Mouse (Mus musculus) MEL (cell line): ENCODE data around the gene Kirrel2. TPM values are rescaled to one million over a fixed set of nuclear protein-coding genes. Genes with fewer than 3 reads are reported as not detected.

Source experiments
- DNase-seq: peaks from one replicate; pipeline ENCODE4 v3.0.0; 2011; ENCODE audit warnings: low read depth, low spot score
- H3K27ac ChIP-seq: 2 replicates; pipeline ENCODE4 v1.5.1; 2012; ENCODE audit warnings: low read depth, mild to moderate bottlenecking, control low read depth, low read length, moderate library complexity; ENCODE audit not compliant: control insufficient read depth
- H3K27me3 ChIP-seq, 2 experiments: fragments of 150-350 bp in 1 of 2; sonication (generic) in 1 of 2; 2 replicates each; pipeline ENCODE4 v1.6.1; 2012; ENCODE audit warnings: low read length in 2 of 2, mild to moderate bottlenecking in 2 of 2, improper control_type of control experiment in 1 of 2, moderate library complexity in 1 of 2; ENCODE audit not compliant: insufficient read depth in 2 of 2, control insufficient read depth in 1 of 2
- H3K36me3 ChIP-seq, 2 experiments: 2 replicates each; pipeline ENCODE4 v1.6.1; 2012 to 2014; ENCODE audit warnings: low read length in 2 of 2, improper control_type of control experiment in 1 of 2, inconsistent platforms in 1 of 2, mild to moderate bottlenecking in 1 of 2; ENCODE audit not compliant: insufficient read depth in 2 of 2, control insufficient read depth in 1 of 2
- H3K4me1 ChIP-seq, 2 experiments: fragments of 150-350 bp in 1 of 2; sonication (generic) in 1 of 2; 2 replicates each; pipeline ENCODE4 v1.6.1; 2012; ENCODE audit warnings: low read length in 2 of 2, improper control_type of control experiment in 1 of 2, mild to moderate bottlenecking in 1 of 2; ENCODE audit not compliant: insufficient read depth in 2 of 2, control insufficient read depth in 1 of 2
- H3K4me3 ChIP-seq, 2 experiments: fragments of 150-350 bp in 1 of 2; sonication (generic) in 1 of 2; 2 replicates each; pipeline ENCODE4 v1.5.1; 2012; ENCODE audit warnings: low read depth in 2 of 2, low read length in 2 of 2, mild to moderate bottlenecking in 2 of 2, moderate library complexity in 2 of 2, control low read depth in 1 of 2, improper control_type of control experiment in 1 of 2; ENCODE audit not compliant: control insufficient read depth in 1 of 2, insufficient read depth in 1 of 2
- H3K79me2 ChIP-seq: 2 replicates; pipeline ENCODE4 v1.6.1; 2012; ENCODE audit warnings: mild to moderate bottlenecking, low read length, moderate library complexity; ENCODE audit not compliant: control insufficient read depth, poor library complexity, insufficient read depth
- H3K9ac ChIP-seq: 2 replicates; pipeline ENCODE4 v1.6.1; 2012; ENCODE audit warnings: low read depth, mild to moderate bottlenecking, control low read depth, low read length, moderate library complexity; ENCODE audit not compliant: control insufficient read depth, poor library complexity, severe bottlenecking
- H3K9me3 ChIP-seq: fragments of 150-350 bp; sonication (generic); replicated peaks from 2 replicates; pipeline ENCODE4 v1.6.1; 2012; ENCODE audit warnings: mild to moderate bottlenecking, low read length, improper control_type of control experiment, moderate library complexity; ENCODE audit not compliant: insufficient read depth
- CHD1 ChIP-seq: IDR thresholded peaks from 2 replicates; pipeline ENCODE4 v1.6.1; 2012; ENCODE audit warnings: low read depth, mild to moderate bottlenecking, inconsistent platforms, low read length, improper control_type of control experiment
- CHD2 ChIP-seq: IDR thresholded peaks from 2 replicates; pipeline ENCODE4 v1.6.1; 2011; ENCODE audit warnings: low read length, improper control_type of control experiment
- CTCF ChIP-seq, 3 experiments: IDR thresholded peaks in 2 of 3; conservative IDR thresholded peaks in 1 of 3; 2 replicates each; pipeline ENCODE4 v1.5.1; 2011 to 2012; ENCODE audit warnings: low read length in 3 of 3, low read depth in 2 of 3, mild to moderate bottlenecking in 2 of 3, improper control_type of control experiment in 1 of 3, inconsistent platforms in 1 of 3, mixed read lengths in 1 of 3, moderate library complexity in 1 of 3; ENCODE audit not compliant: control insufficient read depth in 1 of 3, insufficient read depth in 1 of 3, poor library complexity in 1 of 3, severe bottlenecking in 1 of 3
- ELF1 ChIP-seq: IDR thresholded peaks from 2 replicates; pipeline ENCODE4 v1.6.1; 2014; ENCODE audit warnings: low read depth, mild to moderate bottlenecking, inconsistent platforms, low read length, improper control_type of control experiment, moderate library complexity
- EP300 ChIP-seq, 2 experiments: IDR thresholded peaks; 2 replicates each; pipeline ENCODE4 v1.6.1; 2011; ENCODE audit warnings: improper control_type of control experiment in 2 of 2, low read length in 2 of 2, low read depth in 1 of 2, mild to moderate bottlenecking in 1 of 2
- ETS1 ChIP-seq: IDR thresholded peaks from 2 replicates; pipeline ENCODE4 v1.6.1; 2012; ENCODE audit warnings: low read depth, mild to moderate bottlenecking, inconsistent platforms, low read length, improper control_type of control experiment, moderate library complexity
- GABPA ChIP-seq: IDR thresholded peaks from 2 replicates; pipeline ENCODE4 v1.6.1; 2012; ENCODE audit warnings: low read depth, mild to moderate bottlenecking, inconsistent platforms, low read length, improper control_type of control experiment, moderate library complexity
- HCFC1 ChIP-seq: IDR thresholded peaks from 2 replicates; pipeline ENCODE4 v1.6.1; 2012; ENCODE audit warnings: low read depth, mild to moderate bottlenecking, inconsistent platforms, low read length, improper control_type of control experiment, moderate library complexity
- JUND ChIP-seq: IDR thresholded peaks from 2 replicates; pipeline ENCODE4 v1.6.1; 2011; ENCODE audit warnings: low read depth, mild to moderate bottlenecking, improper control_type of control experiment, low read length
- MAX ChIP-seq: IDR thresholded peaks from 2 replicates; pipeline ENCODE4 v1.6.1; 2011; ENCODE audit warnings: low read length, improper control_type of control experiment
- MEF2A ChIP-seq: IDR thresholded peaks from 2 replicates; pipeline ENCODE4 v1.6.1; 2014; ENCODE audit warnings: low read depth, mild to moderate bottlenecking, inconsistent platforms, low read length, improper control_type of control experiment; ENCODE audit not compliant: poor library complexity, insufficient replicate concordance, severe bottlenecking; ENCODE audit errors: extremely low read depth
- MXI1 ChIP-seq: IDR thresholded peaks from 2 replicates; pipeline ENCODE4 v1.6.1; 2011; ENCODE audit warnings: mild to moderate bottlenecking, low read depth, low read length, improper control_type of control experiment
- MYB ChIP-seq: IDR thresholded peaks from 2 replicates; pipeline ENCODE4 v1.6.1; 2011; ENCODE audit warnings: mild to moderate bottlenecking, low read depth, low read length, improper control_type of control experiment
- MYC ChIP-seq: IDR thresholded peaks from 2 replicates; pipeline ENCODE4 v1.6.1; 2011; ENCODE audit warnings: low read depth, mild to moderate bottlenecking, low read length, improper control_type of control experiment, moderate library complexity
- NRF1 ChIP-seq: IDR thresholded peaks from 2 replicates; pipeline ENCODE4 v1.6.1; 2014; ENCODE audit warnings: low read depth, mild to moderate bottlenecking, inconsistent platforms, low read length, improper control_type of control experiment, moderate library complexity; ENCODE audit not compliant: poor library complexity, insufficient read depth, severe bottlenecking
- POLR2A ChIP-seq, 2 experiments: IDR thresholded peaks; 2 replicates each; pipeline ENCODE4 v1.6.1; 2011 to 2012; ENCODE audit warnings: low read length in 2 of 2, mild to moderate bottlenecking in 2 of 2, control low read depth in 1 of 2, improper control_type of control experiment in 1 of 2, low read depth in 1 of 2, moderate library complexity in 1 of 2; ENCODE audit not compliant: control insufficient read depth in 1 of 2, insufficient read depth in 1 of 2, poor library complexity in 1 of 2
- POLR2AphosphoS5 ChIP-seq: IDR thresholded peaks from 2 replicates; pipeline ENCODE4 v1.6.1; 2012; ENCODE audit warnings: low read depth, borderline replicate concordance, mild to moderate bottlenecking, inconsistent platforms, low read length, moderate library complexity, mixed read lengths
- RAD21 ChIP-seq: IDR thresholded peaks from 2 replicates; pipeline ENCODE4 v1.6.1; 2011; ENCODE audit warnings: mild to moderate bottlenecking, low read depth, low read length, improper control_type of control experiment
- RCOR1 ChIP-seq: IDR thresholded peaks from 2 replicates; pipeline ENCODE4 v1.6.1; 2012; ENCODE audit warnings: low read depth, mild to moderate bottlenecking, inconsistent platforms, low read length, improper control_type of control experiment
- TAL1 ChIP-seq: IDR thresholded peaks from 2 replicates; pipeline ENCODE4 v1.6.1; 2012; ENCODE audit warnings: mild to moderate bottlenecking, inconsistent platforms, low read length, moderate library complexity, mixed read lengths
- TBP ChIP-seq: IDR thresholded peaks from 2 replicates; pipeline ENCODE4 v1.8.0; 2011; ENCODE audit warnings: low read depth, low read length, improper control_type of control experiment
- TCF12 ChIP-seq: IDR thresholded peaks from 2 replicates; pipeline ENCODE4 v1.6.1; 2014; ENCODE audit warnings: low read depth, mild to moderate bottlenecking, inconsistent platforms, low read length, improper control_type of control experiment, moderate library complexity
- USF2 ChIP-seq, 2 experiments: IDR thresholded peaks; 2 replicates each; pipeline ENCODE4 v1.6.1; 2011 to 2012; ENCODE audit warnings: improper control_type of control experiment in 2 of 2, low read length in 2 of 2, borderline replicate concordance in 1 of 2, inconsistent platforms in 1 of 2, low read depth in 1 of 2, mild to moderate bottlenecking in 1 of 2; ENCODE audit not compliant: insufficient read depth in 1 of 2
- ZC3H11A ChIP-seq: IDR thresholded peaks from 2 replicates; pipeline ENCODE4 v1.6.1; 2012; ENCODE audit warnings: low read depth, mild to moderate bottlenecking, inconsistent platforms, low read length, improper control_type of control experiment
- ZKSCAN1 ChIP-seq: IDR thresholded peaks from 2 replicates; pipeline ENCODE4 v1.6.1; 2012; ENCODE audit warnings: low read depth, mild to moderate bottlenecking, inconsistent platforms, low read length, improper control_type of control experiment, moderate library complexity
- ZNF384 ChIP-seq: IDR thresholded peaks from 2 replicates; pipeline ENCODE4 v1.6.1; 2012; ENCODE audit warnings: low read depth, mild to moderate bottlenecking, inconsistent platforms, low read length, improper control_type of control experiment
- polyA plus RNA-seq, 2 experiments: library from polyadenylated mRNA; stranded (reverse) in 1 of 2; unstranded in 1 of 2; fragments of >175 nt in 1 of 2; fragments of >200 nt in 1 of 2; gene quantifications; 2 replicates each; pipeline versions ENCODE4 v1.2.1 to v1.2.4; 2012; ENCODE audit warnings: low replicate concordance in 2 of 2, low read depth in 1 of 2; ENCODE audit not compliant: insufficient read length in 2 of 2, insufficient read depth in 1 of 2, missing spikeins in 1 of 2
- total RNA-seq: library from RNA; depleted of rRNA; stranded (reverse); fragments of 300-350 nt; gene quantifications from 2 replicates; pipeline ENCODE4 v1.2.3, GENCODE M21; 2012

The Kirrel2 gene
- total and polyA plus RNA-seq, 3 experiments = not detected

DNA sequence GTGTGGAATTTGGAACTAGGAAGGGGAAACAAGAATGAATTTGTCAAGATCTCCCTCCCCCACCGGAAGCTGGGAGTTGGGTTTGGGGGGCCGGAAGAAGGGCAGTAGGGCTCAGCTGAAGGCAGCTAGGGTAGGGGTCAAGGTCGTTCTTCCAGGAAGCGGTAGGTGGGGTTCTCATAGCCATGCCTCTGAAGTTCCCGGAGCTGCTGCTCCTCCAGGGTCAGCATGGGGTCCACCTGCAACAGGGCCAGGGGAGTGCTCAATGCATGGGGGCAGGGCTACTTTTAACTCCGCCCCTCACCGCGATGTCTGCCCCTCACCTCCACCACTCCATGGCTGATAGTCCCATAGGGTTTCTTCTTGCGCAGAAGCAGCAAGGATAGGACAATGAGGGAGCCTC, 22.3 kb downstream of the Kirrel2 start:
- TF ChIP-seq CHD2 (no peak), ZC3H11A (no peak), MYC (no peak), MEF2A (no peak), TCF12 (no peak)
- Histone ChIP-seq H3K9ac (no peak overlapping the region), H3K79me2 (no peaks in the 10 kb centered on the region), H3K27me3 (no peaks in the 10 kb centered on the region), H3K4me3 (no peak overlapping the region), H3K4me1 (no peaks in the 10 kb centered on the region), H3K27ac (no peak overlapping the region), H3K9me3 (no peaks in the 10 kb centered on the region), H3K36me3 (no peaks in the 10 kb centered on the region)
- DNase-seq = no peak

DNA sequence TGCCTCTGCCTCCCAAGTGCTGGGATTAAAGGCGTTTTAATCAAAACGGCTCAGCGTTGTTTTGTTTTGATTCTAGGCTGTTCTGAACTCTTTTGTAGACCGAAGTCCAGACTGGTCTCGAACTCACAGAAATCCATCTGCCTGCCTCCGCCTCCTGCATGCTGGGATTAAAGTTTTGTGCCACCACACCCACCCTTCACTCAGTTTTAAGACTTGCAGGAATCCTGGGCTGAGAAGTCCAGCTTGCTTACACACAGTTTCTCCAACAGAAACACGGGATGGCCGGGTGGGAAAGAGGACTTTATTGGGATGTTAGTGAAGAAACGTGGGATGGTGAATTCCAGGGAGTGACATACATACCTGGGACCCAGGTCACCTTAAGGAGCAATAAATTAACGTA, 22.8 kb downstream of the Kirrel2 start:
- Histone ChIP-seq H3K4me3 (no peak overlapping the region), H3K27me3 (no peaks in the 10 kb centered on the region), H3K27ac (no peak overlapping the region), H3K9ac (no peak overlapping the region), H3K79me2 (no peaks in the 10 kb centered on the region), H3K4me1 (no peaks in the 10 kb centered on the region), H3K9me3 (no peaks in the 10 kb centered on the region), H3K36me3 (no peaks in the 10 kb centered on the region)
- DNase-seq = no peak
- no peak for TF ChIP-seq GABPA
- TF ChIP-seq POLR2AphosphoS5 = no peak
- no peak for TF ChIP-seq RCOR1
- TF ChIP-seq MYB = no peak
- TF ChIP-seq POLR2A (IDR thresholded peaks at IDR 0.05; ENCODE audit: control insufficient read depth in 1 of 2, insufficient read depth in 1 of 2, low read depth in 1 of 2, low read length in 2 of 2, poor library complexity in 1 of 2) = no peak

DNA sequence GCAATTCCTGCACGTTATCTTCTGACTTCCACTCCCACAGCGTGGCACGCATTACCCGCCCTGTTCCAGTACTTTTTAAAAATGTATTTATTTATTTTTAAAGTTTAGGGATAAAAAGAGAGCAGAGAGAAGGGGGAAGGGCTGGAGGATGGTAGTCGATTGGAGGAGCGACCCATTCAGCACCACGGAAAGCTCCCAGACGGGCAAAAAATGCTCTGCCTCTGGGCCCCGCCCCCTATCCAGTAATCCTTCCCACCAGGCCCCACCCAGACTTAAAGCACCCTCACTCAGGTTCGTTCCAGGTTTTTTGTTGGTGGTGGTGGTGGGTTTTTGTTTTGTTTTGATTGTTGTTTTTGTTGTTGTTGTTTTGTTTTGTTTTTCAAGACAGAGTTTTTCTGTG, 23.3 kb downstream of the Kirrel2 start:
- H3K9me3 ChIP-seq = no peaks in the 10 kb centered on the region
- no peak overlapping the region for H3K4me3 ChIP-seq
- H3K36me3 ChIP-seq = no peaks in the 10 kb centered on the region
- H3K4me1 ChIP-seq = no peaks in the 10 kb centered on the region
- no peaks in the 10 kb centered on the region for H3K27me3 ChIP-seq
- DNase-seq = peak; percentile 77
- H3K79me2 ChIP-seq = no peaks in the 10 kb centered on the region
- H3K27ac ChIP-seq = no peak overlapping the region
- H3K9ac ChIP-seq = no peak overlapping the region
- TF ChIP-seq ELF1 (no peak), TAL1 (no peak), JUND (no peak), CTCF (IDR thresholded peaks at IDR 0.05 in 2 of 3, conservative IDR thresholded peaks at IDR 0.05 in 1 of 3; ENCODE audit: control insufficient read depth in 1 of 3, insufficient read depth in 1 of 3, low read depth in 2 of 3, low read length in 3 of 3, poor library complexity in 1 of 3, severe bottlenecking in 1 of 3) (no peak), RAD21 (no peak), ZNF384 (peak; percentile 93), NRF1 (no peak), HCFC1 (peak; percentile 33; the same call in 1 of the 2 replicates), EP300 (IDR thresholded peaks at IDR 0.05; ENCODE audit: low read depth in 1 of 2, low read length in 2 of 2) (no peak), ETS1 (no peak), POLR2AphosphoS5 (no peak), POLR2A (IDR thresholded peaks at IDR 0.05; ENCODE audit: control insufficient read depth in 1 of 2, insufficient read depth in 1 of 2, low read depth in 1 of 2, low read length in 2 of 2, poor library complexity in 1 of 2) (no peak), ZKSCAN1 (no peak), USF2 (IDR thresholded peaks at IDR 0.05; ENCODE audit: borderline replicate concordance in 1 of 2, insufficient read depth in 1 of 2, low read depth in 1 of 2, low read length in 2 of 2) (no peak), RCOR1 (no peak), CHD1 (no peak), TBP (no peak), TCF12 (no peak), MXI1 (peak; percentile 93), ZC3H11A (no peak), MAX (no peak)
